Mouse (Mus musculus): ENCODE data around the gene Rab14.

Gene Rab14

DNA sequence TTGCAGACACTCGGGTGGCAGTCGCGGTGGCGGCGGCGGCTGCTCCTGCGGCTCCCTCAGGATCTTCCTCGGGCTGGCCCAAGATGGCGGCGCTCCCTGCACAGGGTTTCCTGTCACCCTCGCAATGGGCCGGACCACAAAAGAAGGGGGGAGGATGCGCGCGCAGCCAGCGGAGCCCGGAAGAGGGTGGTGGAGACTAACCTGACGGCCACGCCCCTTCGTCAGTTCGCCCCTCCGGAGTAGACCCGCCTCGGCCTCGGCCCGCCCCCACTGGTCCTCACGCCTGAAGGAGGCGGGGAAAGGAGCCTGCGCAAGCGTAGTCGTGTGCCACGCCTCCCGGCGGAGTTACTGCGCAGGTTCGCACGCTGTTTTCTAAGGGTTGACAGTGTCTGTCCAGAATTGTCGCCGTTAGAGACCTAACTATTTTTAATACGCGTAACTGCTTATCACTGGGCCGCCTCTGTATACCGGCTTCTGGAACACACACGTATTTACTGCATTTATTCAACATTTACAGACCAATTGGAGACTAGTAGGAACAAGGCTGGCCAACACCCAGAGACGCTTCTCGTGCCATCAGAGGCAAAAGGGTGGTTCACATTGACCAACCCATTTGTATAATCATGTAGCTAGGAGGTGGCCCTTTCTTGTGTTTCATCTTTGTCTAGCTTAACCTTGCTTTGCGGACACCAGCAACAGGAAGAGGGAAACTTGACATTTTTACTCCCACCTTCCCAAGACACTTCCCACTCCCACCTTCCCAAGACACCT is at the start of gene Rab14:
Rab14 (minus strand) TSS at position 223 of the 771 bp plus-strand sequence.
- in situ Hi-C loops (cut with MboI, MseI) = no loop called here

DNA sequence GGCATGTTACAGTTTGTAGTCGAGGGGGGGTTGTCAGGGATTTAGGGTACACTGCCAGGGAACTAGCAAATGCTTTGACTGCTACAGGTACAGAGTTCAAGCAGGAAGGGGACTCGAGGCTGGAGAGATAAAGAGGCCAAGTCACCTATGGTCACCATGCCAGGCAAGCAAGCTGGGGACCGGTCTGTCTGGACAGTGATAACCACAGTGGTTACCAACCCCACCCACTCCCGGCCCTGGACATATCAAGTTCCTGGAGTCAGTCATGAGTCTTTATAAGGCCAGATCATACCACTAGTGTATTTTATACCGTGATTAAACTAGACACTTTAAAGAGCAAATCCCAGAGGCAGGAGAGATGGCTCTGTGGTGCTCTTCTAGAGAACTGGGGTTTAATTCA is 46.8 kb upstream of the Rab14 start:
- in situ Hi-C loops (cut with MboI, MseI) = no loop called here

DNA sequence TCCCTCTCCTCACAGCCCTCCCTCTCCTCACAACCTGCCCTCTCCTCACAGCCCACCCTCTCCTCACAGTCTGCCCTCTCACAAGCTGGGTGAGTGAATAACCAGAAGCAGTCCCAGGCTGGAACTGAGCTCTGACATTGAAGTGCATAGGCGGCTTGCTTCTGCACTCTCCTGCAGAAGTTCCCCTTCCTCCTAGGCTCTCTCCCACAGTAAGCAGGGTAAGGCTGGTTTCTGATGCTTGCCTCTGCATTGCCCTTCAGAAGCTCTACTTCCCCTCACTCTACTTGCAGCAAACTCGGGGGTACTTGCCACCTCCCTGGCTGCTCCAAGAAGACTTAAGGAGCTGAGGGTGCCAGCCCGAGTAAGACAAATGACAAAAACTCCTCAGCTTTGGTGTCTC is 43.3 kb upstream of the Rab14 start:
- in situ Hi-C loops (cut with MboI, MseI) = no loop called here

DNA sequence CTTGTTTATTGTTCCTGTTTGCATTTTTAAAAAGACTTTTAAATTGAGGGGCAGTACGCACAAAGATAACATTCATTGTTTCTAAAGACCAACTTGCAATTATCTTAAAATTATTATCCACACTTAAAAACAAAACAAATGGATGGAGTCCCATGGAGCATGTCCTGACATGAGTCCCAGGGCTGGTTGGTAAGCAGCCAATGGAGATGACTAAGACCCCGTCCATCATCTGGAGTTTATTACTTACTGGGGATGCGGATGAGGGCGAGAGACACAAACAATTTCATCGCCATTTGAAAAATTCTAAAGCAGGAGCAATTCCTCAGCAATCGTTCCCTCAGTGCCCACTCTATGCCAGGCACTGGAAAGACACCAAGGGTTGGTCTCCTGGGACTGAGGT is 34.1 kb upstream of the Rab14 start:
- in situ Hi-C loops (cut with MboI, MseI) = no loop called here

DNA sequence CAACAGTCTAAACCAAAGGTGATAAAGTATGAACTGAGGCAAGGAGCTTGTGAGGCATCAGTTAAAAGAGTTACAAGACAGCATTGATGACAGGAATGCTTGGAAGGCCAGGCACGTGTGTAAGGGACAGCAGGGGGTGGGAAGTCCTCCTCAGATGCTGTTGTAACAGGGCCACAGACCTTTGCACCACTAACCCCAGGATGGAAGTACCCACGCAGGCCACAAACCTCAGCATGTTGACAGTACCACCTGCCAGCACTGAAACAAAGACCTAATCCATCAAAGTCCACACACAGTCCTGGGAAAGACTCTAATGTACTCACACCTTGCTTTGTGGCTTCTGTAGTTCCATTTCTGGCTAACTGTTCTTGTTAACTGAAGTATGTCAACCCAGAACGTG is 33.0 kb upstream of the Rab14 start:
- in situ Hi-C loops (cut with MboI, MseI) = no loop called here

DNA sequence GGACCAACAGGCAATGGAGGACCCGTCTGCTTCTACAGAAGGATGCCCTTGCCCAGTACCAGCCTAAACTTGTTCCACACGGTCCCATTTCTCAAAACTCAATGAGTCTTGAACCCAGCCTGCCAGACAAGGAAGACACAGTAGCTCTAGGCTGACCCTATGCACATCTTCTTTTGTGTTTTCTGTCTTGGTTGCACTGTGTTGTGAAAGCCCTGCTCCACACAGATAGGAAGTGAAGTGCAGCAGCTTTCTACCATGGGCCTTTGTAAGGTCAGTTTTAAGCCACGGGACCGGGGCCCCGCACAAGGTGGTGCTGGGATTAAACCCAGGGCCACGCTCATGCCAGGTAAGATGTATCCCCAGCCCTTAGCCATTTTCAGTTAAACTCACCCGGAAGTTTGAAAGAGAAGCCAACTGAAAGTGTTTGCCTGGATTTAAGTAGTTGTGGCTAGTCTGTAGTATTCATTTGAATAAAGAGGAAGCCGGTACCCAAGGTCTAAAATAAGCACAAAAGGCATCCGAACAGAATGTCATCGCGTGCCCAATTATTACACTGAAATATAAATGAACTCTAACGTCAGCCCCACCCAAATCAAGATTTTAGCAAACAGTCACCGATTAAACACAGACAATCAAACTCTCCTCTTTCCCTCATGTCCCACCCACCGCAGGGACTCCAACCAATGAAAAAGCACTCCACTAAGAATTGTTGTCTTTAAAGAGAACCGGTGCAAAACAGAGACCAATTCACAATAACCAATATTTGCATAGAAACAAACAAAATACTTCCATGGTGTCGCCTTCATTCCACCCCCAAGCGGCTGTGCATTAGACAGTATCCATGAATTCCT is 31.9 kb upstream of the Rab14 start:
- in situ Hi-C loops (cut with MboI, MseI) = no loop called here

DNA sequence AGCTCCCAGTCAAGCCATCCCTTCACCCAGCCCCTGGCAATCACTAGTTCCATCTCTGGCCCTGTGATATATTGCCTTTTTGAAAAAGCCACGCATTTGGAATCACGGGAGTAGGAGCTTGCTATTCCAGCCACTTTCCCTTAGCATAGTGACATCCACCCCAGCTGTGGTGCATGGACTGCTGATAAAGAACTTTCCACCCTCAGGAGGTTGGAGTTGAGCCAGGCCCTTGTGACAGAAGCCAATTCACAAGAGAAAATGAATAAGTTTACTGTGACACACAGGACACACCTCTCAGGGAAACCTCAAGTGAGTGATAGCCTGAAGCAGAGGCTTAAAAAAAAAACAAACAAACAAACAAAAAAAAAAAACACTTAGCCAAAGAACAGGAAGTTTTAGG is 31.0 kb upstream of the Rab14 start:
- in situ Hi-C loops (cut with MboI, MseI) = no loop called here

DNA sequence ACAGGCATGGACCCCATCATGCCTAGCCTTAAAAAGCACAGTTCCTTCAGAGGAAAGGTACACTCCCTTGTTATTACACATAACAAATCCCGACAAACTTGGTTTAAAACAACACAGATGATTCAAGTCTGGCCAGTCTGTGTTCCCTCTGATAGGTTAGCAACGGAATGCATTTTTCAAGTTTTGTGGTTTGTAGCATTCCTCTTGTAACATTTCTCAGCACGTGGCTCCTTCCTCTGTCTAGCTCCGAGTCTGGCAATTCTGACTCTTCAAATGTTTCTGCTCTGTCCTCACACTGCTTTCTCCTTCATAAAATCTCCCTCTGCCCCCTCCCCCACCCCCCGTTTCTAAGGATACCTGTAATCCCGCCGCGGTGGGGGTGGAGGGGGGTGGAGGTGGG is 29.3 kb upstream of the Rab14 start:
- in situ Hi-C loops (cut with MboI, MseI) = no loop called here

DNA sequence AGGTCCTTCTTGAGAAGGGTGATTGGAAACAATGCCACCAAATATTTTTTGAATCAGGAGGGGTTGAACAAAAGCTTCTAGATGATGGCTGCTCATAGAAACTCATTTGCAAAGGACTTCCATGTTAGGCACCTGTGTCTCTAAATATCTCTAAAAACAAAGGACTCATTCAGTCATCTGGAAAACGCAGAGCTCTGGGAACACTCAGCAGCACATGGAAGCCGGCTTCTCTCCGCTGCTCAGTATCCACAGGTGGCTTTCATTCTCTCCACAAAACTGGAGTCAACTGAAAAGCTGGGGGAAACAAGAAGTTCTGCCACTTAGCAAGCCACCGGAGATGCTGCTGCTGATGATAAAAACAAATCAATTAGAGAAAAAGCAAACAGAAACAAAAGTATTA is 27.2 kb upstream of the Rab14 start:
- in situ Hi-C loops (cut with MboI, MseI) = loop anchor here (10.0 kb wide), 1 partner anchor 1573 kb away; no protein-coding TSS in a partner anchor

DNA sequence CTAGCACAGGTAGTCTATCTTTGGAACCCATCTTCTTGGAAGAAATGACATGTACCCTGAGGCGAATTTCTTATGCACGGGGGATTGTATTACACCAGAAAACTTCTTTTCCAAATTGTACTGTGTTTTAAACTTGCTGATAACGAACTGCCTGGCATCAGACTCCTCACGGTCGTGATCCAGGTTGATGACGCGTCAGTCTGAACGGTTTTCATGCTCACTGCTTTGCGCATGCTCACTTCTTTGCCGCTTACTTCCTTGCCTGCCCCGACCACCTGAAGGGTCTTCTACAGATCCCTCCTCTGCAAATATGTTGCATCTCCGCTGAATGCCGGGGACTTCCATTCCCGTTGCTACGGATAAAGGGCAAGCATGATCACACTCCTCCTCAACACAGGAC is 23.4 kb upstream of the Rab14 start:
- in situ Hi-C loops (cut with MboI, MseI) = loop anchor here (10.0 kb wide), 1 partner anchor 1569 kb away; no protein-coding TSS in a partner anchor

DNA sequence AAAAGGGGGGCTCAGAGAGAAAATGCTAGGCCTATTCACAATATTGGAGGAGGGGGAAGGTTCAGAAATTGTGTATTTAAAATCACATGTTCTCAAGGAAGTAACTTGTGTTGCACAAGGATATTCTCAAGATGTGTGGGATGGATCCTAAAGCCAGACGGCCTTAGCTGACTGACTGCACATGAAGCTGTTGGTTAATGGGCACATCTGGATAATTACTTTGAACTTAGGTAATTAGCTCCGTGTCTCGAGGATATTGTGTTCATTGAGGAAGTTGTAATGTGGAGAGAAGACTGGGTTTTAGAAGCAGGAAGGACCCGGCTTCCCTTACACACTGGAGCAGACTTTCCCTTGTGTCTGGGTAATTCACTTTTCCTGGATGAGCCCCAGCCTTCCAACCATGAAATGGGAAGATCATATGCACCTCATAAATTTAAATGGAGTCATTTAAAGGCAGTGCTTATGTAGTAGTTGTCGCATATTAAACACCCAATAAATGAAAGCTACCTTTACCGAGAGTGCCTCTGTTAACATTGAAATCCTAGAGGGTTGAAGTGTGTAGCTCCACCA is 22.0 kb upstream of the Rab14 start:
- in situ Hi-C loops (cut with MboI, MseI) = loop anchor here (10.0 kb wide), 1 partner anchor 1568 kb away; no protein-coding TSS in a partner anchor

DNA sequence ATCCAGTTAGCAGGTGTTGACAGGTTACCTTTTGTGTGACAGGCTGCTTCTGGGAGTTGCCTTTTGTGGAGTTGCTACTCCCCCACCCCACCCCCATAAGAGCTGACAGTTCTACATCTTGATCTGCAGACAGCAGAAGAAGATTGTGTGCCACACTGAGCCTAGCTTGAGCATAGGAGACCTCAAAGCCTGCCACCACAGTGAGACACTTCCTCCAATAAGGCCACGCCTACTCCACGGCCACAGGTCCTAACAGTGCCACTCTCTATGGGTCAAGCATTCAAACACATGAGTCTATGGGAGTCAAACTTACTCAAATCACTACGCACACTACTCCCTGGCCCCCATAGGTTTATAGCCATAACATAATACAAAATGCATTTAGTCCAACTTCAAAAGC is 17.8 kb upstream of the Rab14 start:
- in situ Hi-C loops (cut with MboI, MseI) = no loop called here

DNA sequence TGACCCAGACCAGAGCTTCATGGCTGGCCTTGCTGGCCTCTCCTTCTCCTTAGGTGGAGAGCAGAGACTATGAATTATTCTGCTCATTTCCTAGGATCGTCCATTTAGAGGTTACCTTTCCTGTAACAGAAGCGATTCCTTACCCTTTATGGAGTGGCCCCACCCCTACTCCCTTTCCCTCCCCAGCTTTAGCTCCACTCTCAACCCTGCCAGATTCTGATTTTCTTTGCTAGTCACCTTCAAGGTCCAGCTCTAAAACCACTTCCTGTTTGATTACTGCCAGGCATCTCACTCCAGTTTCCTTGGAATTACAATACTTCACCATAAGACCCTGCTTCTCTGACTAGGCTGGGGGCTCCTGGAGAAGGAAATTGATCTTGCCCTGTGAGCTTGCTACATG is 15.8 kb upstream of the Rab14 start:
- in situ Hi-C loops (cut with MboI, MseI) = no loop called here

DNA sequence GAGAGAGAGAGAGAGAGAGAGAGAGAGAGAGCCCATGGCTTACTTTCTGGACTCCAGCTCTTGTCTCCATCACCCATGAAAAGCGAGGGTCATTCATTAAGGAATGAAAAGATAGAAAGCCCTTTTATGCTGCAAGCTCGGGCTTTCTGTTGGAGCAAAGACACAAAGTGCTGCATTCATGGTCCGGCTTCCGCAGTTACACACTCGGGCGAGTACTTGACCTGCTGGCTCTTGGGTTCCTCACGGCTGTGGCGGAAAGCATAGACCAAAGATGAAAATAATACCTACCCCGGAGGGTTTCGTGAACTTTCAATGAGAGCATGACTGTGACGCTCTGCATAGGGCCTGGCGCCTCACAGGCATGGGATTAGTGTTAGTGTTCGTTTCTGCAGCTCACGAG is 14.4 kb upstream of the Rab14 start:
- in situ Hi-C loops (cut with MboI, MseI) = no loop called here

DNA sequence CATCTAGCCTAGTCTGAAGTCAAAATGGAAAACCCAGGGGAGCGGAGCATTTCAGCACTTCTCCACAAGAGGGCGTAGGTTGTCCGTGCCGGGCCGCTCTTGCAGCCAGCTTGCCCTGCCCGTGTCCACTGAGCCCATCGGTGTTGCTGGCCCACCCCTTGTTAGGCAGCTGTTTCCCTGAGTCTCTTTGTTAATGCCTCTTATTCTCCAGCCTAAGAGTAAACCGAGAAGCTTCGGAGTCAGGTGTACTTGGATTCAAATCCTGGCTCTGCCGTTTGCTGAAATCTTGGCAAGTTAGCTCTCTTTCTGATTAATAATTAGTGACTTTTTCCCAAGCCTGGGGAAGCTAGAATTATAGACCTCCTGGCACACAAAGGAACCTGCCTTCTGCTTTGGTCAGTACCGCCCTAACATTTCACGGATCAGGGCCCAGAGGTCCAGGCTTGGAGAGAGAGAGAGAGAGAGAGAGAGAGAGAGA is 14.0 kb upstream of the Rab14 start:
- in situ Hi-C loops (cut with MboI, MseI) = loop anchor here (5.0 kb wide), 1 partner anchor 57 kb away; no protein-coding TSS in a partner anchor

DNA sequence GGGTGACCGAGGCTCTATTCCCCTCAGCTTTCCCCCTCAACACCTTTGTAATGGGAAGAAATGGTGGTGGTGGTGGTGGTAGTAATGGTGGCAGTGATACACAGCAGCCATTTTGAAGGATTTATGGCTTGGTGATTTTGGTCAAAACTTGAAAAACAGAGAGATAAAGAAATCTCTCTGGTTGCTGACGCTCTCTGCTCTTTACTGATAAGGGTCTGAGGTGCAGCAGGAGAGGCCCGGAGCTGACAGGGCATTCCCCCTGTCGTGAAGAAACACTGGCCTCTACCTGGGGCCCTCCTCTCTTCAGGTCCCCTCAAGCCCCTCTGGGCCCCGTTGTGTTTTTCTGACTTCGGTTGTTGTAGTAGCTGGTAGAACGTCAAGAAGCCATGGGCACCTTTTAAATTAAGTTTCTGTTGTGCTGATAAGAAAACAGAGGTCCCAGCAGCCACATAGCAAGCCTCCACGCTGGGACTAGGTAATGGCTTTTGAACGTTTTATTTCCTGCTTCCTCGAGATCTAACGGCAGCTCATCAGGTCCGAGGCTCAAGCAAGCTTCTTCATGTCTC is 12.5 kb upstream of the Rab14 start:
- in situ Hi-C loops (cut with MboI, MseI) = loop anchor here (5.0 kb wide), 1 partner anchor 59 kb away; no protein-coding TSS in a partner anchor

DNA sequence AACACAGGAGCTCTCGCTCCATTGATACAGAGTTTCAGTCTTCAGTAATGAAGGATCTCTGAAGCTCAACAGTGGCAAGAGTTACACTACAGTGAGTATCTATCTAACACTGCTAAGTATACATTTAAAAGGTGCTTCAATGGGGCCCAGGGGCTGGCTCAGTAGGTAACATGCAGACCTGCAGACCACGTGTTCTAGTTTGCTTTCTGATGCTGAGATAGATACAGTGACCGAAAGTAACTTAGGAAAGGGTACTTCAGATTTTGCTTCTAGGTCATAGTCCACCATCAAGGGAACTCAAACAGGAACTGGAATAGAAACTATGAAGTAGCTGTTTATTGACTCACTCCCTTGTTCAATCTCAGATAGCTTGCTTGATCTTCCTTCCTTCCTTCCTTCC is 10.8 kb upstream of the Rab14 start:
- in situ Hi-C loops (cut with MboI, MseI) = loop anchor here (5.0 kb wide), 1 partner anchor 61 kb away; no protein-coding TSS in a partner anchor

DNA sequence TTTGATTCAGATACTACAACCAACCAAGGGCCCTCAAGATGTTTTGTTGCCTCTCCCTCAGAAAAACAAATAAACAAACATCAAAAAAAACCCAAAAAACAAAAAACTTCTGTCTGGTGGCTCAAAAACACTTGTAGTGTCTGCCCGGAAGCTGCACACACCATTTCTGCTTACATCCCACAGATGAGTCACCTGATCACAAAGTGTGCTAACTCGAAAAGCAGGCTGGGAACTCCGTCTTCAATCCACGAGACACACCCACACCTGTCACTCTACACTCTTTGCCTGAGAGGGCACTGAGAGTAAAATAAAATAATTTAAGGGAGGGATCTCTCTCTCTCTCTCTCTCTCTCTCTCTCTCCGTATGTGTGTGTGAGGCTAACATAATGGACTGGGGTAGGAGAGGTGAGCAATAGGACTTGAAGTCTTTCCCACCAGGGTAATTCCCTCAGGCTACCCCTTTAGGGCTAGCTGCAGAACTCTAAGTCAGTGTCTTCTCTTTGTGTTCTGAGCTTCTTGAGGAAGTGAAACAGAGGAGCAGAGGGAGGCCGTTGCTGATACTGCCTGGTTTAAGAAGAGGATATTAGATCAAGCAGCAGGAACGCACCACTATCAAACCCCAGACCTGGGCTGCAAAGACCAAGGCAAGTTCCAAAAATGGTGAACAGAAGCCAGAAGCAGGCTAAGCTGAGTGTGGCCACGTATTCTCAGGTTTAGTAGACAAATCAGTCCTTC is 8.2 kb upstream of the Rab14 start:
- in situ Hi-C loops (cut with MboI, MseI) = no loop called here

DNA sequence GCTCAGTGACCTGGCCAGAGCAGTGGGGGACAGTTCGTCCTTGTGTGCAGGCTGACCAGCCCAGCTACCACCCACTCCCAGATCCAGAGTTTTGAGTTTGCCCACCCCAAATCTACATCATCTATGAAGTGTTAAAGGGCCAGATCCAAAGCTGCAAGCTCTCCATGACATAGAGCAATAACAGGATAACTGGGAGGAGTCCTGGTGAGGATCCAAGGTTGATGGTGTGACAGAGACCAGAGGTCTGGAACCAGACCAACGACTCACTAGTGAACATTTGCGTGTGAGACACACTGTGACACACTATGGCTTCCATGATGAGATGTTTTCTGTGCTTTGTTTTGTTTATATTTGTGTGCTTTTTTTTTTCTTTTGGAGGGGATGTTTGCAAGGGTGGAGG is 7.1 kb upstream of the Rab14 start:
- in situ Hi-C loops (cut with MboI, MseI) = no loop called here

DNA sequence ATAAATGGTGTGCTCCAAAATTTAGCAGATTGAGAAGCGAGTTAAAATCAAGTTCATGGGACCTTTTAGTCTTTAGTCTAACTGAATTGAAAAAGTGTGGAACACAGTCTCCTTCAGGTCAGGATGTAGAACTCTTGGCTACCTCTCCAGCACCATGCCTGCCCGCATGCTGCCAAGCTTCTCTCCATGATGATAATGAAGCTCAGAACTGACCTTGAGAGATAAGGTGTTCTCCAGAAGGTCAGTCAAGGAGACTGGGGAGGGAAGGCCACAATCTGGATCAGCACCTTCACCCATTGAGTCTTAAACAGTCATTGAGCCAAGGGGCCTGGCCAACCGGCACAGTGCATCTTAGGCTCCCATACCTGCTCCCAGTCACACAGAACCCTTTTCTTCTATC is 5.8 kb upstream of the Rab14 start:
- in situ Hi-C loops (cut with MboI, MseI) = no loop called here

DNA sequence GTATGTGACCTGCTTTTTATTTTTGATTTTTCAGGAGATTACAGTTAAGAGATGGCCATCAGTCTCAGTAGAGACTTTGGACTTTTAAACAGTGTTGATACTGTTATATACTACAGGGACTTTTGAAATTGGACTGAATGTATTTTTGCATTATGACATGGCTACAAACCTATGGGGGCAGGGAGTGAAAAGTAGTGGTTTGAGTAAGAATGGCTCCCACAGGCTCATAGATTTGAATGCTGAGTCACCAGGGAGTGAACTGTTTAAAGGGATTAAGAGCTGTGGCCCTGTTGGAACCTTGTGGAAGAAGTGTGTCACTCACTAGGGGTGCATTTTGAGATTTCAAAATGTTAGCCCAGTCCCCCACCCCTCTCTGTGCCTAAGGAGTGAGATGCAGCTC is 2.8 kb upstream of the Rab14 start:
- in situ Hi-C loops (cut with MboI, MseI) = no loop called here

Data from T-helper 1 cell (primary cell).